Mouse (Mus musculus) spleen, adult 2 months (tissue): Measurements from ENCODE around the gene Krt16. TPM values are rescaled to one million over a fixed set of nuclear protein-coding genes. Genes with fewer than 3 reads are reported as not detected.
A peak's percentile ranks its signal among the peaks of the same experiment; 100 is the strongest.

Experiments used
- DNase-seq, 2 experiments: peaks; one replicate each; pipeline versions ENCODE4 v3.0.0 to v3.0.0-alpha.2; 2012 to 2021; ENCODE audit warnings: low spot score in 2 of 2, low read depth in 1 of 2
- H3K27ac ChIP-seq: fragments of 200-500 bp; 2 replicates; pipeline ENCODE4 v1.5.1; 2012; ENCODE audit warnings: low read length, inconsistent platforms; ENCODE audit not compliant: insufficient read depth
- H3K27me3 ChIP-seq: fragments of 200-500 bp; 2 replicates; pipeline ENCODE4 v1.6.1; 2012; ENCODE audit warnings: mild to moderate bottlenecking, moderate library complexity, low read length, inconsistent platforms; ENCODE audit not compliant: control insufficient read depth, insufficient read depth
- H3K36me3 ChIP-seq: fragments of 200-500 bp; 2 replicates; pipeline ENCODE4 v1.6.1; 2012; ENCODE audit warnings: mild to moderate bottlenecking, low read length, inconsistent platforms; ENCODE audit not compliant: control insufficient read depth, insufficient read depth
- H3K4me1 ChIP-seq: fragments of 200-500 bp; 2 replicates; pipeline ENCODE4 v1.6.1; 2011; ENCODE audit warnings: inconsistent platforms; ENCODE audit not compliant: control insufficient read depth, insufficient read depth, insufficient read length
- H3K4me3 ChIP-seq: fragments of 200-500 bp; 2 replicates; pipeline ENCODE4 v1.5.1; 2011; ENCODE audit warnings: mild to moderate bottlenecking, inconsistent platforms; ENCODE audit not compliant: insufficient read depth, insufficient read length; ENCODE audit errors: extremely low read depth
- CTCF ChIP-seq: fragments of 200-500 bp; IDR thresholded peaks from 2 replicates; pipeline ENCODE4 v1.5.1; 2011; ENCODE audit warnings: mild to moderate bottlenecking, inconsistent platforms; ENCODE audit not compliant: insufficient read depth, insufficient read length, insufficient replicate concordance; ENCODE audit errors: extremely low read depth
- POLR2A ChIP-seq: fragments of 200-500 bp; IDR thresholded peaks from 2 replicates; pipeline ENCODE4 v1.6.1; 2011; ENCODE audit warnings: low read depth, low read length, inconsistent platforms
- WGBS: fragments of 180-500 bp; shearing (Covaris S2); methylation state at CpG from one replicate; pipeline ENCODE4 v1.1.7; 2018; 5-methylcytosine and 5-hydroxymethylcytosine counted together
- polyA plus RNA-seq: library from polyadenylated mRNA; depleted of rRNA; stranded (reverse); fragments of >200 nt; gene quantifications from 2 replicates; pipeline ENCODE4 v1.2.3, GENCODE M21; 2012; rRNA removed

Gene Krt16
- polyA plus RNA-seq = not detected in 2 replicates

DNA sequence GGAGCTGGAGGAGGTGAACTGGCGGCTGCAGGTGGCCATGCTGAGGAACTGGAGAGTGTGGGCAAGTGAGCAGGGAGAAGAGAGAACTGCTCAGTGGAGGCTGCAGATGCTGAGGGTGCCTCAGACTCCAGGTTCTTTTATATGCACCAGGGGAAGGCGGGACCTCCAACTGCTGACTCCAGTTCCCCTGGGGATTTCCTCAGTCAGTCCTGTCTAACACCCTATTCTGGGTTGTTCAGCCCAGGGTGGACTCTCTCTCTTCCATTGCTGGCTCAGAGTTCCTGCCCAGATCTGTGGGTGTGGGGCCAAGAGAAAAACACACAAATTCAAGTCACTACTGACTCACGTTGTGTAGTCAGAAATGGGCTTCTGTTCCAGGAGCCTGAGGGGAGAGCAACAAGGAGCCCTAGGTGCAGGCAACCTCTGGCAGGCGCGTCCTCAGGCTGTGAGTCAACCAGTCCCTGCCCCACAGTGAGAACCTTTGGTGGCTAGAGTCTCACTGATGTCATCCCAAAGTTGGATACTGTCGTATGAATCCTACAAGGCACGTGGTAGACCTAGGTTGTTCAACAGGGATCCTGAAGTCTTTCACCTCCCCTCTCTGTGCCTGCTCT, at the start of gene Krt16:
Gene Krt16 (minus strand): TSS at position 51 of the 614 bp plus-strand sequence.
- H3K4me3 ChIP-seq = no peak within 1 kb of the TSS
- no peak for DNase-seq
- no peak within 1 kb of the TSS for H3K27ac ChIP-seq
- no peaks in the 10 kb centered on the region for H3K36me3 ChIP-seq
- H3K27me3 ChIP-seq = no peaks in the 10 kb centered on the region
- WGBS = 85% methylated on average over 7 of the region's 7 CpGs
- H3K4me1 ChIP-seq = no peaks in the 10 kb centered on the region
- TF ChIP-seq CTCF = no peak
- TF ChIP-seq POLR2A = no peak

DNA sequence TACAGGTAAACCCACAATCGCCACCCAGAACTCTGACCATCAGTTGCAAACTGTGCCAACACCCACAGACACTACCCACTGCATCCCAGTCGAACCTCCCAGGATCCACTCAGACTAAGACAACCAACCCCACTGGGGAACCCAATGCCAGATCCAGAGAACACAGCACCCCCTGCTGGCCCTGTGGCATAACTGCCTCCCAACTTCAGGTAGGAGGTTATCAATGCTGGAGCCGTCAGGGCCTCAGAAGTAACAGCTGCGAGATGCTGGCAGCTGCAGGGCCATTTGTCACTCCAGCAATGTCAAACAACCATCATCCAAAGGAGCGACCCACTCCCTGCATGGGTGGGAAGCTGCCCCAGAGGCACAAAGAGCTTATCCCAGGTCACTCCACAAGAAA, 49.1 kb upstream of the Krt16 start:
- no peak overlapping the region for H3K4me3 ChIP-seq

DNA sequence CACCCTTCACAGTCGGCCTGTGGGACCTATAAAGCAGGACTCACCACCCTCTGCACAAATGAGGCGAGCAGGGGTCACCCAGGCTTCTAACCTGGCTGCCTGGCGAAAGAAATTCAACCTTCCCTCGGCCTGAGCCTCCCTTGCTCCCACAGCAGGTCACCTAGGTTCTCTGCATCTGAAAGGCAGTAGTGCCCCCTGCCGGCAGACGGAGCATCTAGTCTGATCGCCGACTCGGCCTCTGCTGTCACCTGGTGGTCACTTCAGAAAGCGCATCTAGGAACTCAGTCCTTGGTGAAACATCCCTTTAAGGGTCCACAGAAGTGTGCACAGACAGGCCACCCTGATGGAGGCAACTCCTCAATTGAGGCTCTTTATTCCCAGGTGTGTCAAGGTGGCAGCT, 46.6 kb upstream of the Krt16 start:
- no peak overlapping the region for H3K27ac ChIP-seq
- 8% methylated on average over 10 of the region's 10 CpGs for WGBS
- DNase-seq = peak; percentile 59 to 64
- H3K4me1 ChIP-seq = no peaks in the 10 kb centered on the region
- no peaks in the 10 kb centered on the region for H3K27me3 ChIP-seq
- no peaks in the 10 kb centered on the region for H3K36me3 ChIP-seq
- TF ChIP-seq CTCF (peak; percentile 99), POLR2A (no peak)
- no peak overlapping the region for H3K4me3 ChIP-seq

More for the DNA sequence above, 49.1 kb upstream of the Krt16 start:
- DNase-seq = peak in 1 of 2 experiments; percentile 14
- TF ChIP-seq POLR2A = no peak
- TF ChIP-seq CTCF = peak; percentile 36; the same call in 1 of the 2 replicates
- Histone ChIP-seq H3K4me1 (no peaks in the 10 kb centered on the region), H3K36me3 (no peaks in the 10 kb centered on the region), H3K27me3 (no peaks in the 10 kb centered on the region), H3K27ac (no peak overlapping the region)
- WGBS = 37% methylated on average over 5 of the region's 5 CpGs

DNA sequence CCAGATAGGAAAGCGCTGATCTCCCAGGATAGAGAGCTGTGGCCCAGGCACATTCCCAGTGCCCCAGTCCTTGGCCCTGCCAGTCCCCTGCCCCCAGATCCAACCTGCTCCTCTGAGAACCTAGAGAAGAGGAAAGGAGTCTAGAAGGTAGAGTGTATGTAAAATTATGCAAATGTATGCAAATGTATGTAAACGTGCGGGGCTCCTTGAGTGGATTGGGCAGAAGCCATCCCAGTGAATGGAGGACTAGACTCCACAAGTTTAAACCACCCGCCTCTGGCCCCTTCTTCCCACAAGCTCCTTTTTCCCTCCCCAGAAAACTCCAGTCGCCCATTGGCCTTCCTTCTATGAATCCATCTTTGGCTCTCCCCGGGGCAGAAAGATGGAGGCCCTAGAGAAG, 44.2 kb upstream of the Krt16 start:
- no peaks in the 10 kb centered on the region for H3K27me3 ChIP-seq
- no peaks in the 10 kb centered on the region for H3K36me3 ChIP-seq
- H3K4me1 ChIP-seq = no peaks in the 10 kb centered on the region
- WGBS = 81% methylated on average over 6 of the region's 6 CpGs
- H3K27ac ChIP-seq = no peak overlapping the region
- TF ChIP-seq POLR2A (no peak), CTCF (no peak)
- no peak overlapping the region for H3K4me3 ChIP-seq
- DNase-seq = no peak

DNA sequence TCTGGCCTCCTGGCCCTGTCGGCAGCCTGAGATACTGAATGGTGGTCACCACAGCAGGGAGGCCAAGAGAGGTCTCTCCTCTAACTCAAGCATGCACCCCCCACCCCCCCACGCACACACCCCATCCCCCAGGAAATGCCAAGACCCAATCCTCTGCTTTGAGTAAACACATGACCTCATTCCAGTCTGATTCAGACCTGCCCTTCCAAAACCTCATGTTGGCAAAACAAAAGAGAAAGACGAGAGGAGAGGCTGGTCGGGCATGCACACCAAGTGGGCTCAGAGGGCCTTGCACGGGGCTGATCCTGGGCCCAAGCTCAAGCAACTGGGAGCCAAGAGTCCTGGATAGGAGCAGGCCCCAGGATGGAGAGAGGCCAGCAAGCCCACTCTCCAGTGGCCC, 41.5 kb upstream of the Krt16 start:
- Histone ChIP-seq H3K4me3 (no peak overlapping the region), H3K4me1 (no peaks in the 10 kb centered on the region), H3K36me3 (no peaks in the 10 kb centered on the region), H3K27me3 (no peaks in the 10 kb centered on the region), H3K27ac (no peak overlapping the region)
- TF ChIP-seq CTCF = no peak
- TF ChIP-seq POLR2A = no peak
- DNase-seq = no peak
- 77% methylated on average over 5 of the region's 5 CpGs for WGBS

DNA sequence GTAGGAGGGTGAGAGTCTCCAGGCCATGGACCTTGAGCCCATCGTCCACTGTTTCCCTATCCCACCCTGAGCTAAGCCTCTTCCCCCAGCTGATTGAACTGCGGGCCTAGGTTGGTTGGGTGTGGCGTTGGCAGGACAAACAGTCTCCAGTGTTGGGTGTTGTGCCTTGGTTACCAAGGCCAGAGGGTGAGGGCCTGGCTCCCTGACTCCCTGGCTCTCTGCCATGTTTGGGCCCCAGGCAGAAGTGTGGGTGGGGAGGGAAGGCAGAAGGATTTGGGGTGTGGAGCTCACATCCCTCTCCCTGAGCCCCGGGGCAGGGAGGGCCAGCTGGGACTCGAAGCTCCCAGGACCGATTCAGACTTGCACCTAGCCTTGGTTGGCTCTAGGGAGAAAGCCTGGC, 40.2 kb upstream of the Krt16 start:
- DNase-seq = no peak
- H3K27ac ChIP-seq = no peak overlapping the region
- no peaks in the 10 kb centered on the region for H3K27me3 ChIP-seq
- H3K36me3 ChIP-seq = no peaks in the 10 kb centered on the region
- WGBS = 87% methylated on average over 6 of the region's 6 CpGs
- TF ChIP-seq CTCF = no peak
- TF ChIP-seq POLR2A = no peak
- H3K4me1 ChIP-seq = no peaks in the 10 kb centered on the region
- H3K4me3 ChIP-seq = no peak overlapping the region

DNA sequence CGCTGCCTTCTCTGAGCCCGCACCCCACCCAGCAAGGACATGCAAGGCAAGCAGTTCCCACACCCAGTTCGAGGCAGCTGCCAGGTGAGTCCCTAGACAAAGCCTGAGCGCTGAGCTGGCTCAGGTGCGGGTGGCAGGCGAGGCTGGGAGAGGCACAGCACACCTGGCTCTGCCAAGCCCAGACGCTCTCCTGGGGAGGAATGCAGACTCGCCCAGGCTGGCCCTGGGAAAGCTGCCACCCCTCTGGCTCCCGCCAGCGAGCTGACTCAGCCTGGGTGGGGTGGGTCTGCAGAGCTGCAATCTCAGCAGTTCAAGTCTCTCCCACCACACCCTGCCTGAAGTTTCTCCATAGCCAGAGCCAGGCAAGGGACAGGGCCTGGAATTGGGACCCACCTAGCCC, 38.3 kb upstream of the Krt16 start:
- no peak overlapping the region for H3K4me3 ChIP-seq
- 71% methylated on average over 10 of the region's 10 CpGs for WGBS
- no peaks in the 10 kb centered on the region for H3K36me3 ChIP-seq
- DNase-seq = no peak
- H3K27me3 ChIP-seq = no peaks in the 10 kb centered on the region
- TF ChIP-seq POLR2A (no peak), CTCF (no peak)
- no peak overlapping the region for H3K27ac ChIP-seq
- no peaks in the 10 kb centered on the region for H3K4me1 ChIP-seq
